Mouse (Mus musculus): Measurements from ENCODE around the gene Slc5a4a.

The Slc5a4a gene

DNA sequence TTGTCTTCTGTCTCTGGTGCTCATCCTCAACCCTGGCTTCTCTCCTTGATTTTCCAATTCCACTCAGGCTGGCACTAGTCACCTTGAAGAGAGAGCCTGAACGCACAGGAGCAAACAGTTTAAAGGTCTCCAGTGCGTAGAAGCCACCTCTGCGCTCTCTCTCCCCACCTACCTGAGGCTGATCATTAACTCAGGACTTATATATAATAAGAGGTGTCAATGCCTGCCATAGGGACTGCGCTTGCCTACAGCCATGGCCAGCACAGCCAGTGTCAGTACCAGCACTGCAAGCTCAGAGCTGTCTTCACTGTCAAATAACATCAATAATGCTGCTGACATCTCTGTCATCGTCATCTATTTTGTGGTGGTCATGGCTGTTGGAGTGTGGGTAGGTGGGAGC is at the start of gene Slc5a4a:
Slc5a4a (plus strand) TSS at position 174 of the 400 bp plus-strand sequence.
- DNase-seq (ENCODE audit: low spot score in 2 of 2) = no peak

DNA sequence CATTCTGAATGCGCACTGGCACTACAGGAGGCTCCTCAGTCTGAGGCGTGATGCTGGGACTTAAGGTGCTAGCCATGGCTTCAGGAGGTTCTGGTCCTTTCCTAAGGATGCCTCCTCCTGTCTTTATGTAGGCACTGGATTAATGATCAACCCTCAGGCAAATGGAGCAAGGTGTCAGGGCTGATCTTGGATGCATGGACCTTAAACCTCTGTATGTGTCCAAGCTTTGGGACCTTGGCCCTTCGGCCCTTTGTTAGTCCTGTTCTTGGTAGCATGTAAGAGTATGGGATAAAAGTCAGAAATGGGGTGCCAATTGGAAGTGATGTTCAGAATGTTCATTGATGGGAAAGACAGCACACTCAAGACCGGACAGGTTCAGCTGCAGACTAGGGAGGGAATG is 36.4 kb upstream of the Slc5a4a start, which contains the start of gene Slc5a4b:
Slc5a4b (minus strand) TSS at position 101 of the 400 bp plus-strand sequence.
- DNase-seq (ENCODE audit: low spot score in 2 of 2) = no peak

DNA sequence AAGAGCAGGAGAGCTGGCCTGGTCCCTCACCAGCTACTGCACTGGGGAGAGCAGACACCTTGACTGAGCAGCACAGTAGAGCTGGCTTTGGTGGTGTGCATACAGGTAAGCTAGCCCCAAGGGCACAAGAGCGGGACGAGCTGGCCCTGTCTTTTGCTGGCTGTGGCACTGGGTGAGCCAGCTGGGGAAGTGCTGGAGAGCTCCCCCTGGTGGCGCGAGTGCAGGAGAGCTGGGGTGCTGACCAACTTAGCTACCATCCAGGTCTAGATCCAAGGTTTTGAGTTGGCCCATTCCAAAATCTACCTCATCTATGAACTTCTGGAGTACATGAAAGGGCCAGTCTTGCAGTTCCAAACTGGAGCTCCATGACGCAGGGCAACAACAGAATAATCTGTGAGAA is 29.3 kb upstream of the Slc5a4a start:
- DNase-seq (ENCODE audit: low spot score in 2 of 2) = peak; percentile 19 to 53

DNA sequence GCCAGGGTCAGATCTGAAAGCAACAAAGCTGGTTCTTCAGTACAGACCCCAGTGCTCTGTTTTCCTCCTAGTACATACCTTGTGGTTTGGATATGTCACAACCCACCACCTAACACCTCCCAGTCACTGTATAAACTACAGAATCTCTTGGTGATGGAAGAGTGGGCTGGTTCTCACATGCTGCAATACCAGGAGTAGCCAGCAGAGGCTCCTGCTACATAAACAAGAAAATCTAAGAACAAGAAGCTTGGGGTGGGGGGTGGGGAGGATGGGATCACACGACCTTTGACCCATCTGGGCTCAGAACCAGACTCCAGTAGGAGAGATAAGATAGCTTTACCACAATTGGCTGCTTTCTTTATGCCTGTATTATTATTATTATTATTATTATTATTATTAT is 28.5 kb upstream of the Slc5a4a start:
- peak in 1 of 2 experiments; percentile 13 for DNase-seq (ENCODE audit: low spot score in 2 of 2)

DNA sequence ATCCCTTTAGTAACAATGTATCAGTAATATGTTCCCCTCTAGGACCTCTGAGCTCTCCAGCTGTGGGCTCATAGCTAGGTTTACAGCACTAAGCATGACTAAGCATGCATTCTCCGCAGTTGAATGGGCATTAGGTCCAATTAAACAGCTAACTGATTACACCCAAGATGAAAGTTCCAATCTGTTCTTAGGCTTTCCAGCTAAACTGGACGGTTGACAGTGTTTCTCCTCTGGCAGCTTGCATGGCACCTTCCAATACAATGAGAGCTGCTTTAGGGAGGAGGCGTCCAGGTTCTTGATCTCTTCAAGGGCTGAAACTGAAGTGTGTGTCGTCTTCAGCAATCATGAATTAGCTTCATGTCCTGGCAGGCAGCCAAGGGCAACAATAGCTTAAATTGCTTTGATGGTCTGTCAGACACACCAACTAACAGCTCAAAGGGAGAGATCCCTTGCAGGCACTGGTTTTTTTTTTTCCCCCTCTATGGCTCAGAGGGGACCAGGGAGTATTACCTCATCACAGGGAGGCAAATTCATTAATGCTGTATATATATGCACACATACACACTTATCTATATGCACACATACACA is 27.0 kb upstream of the Slc5a4a start:
- DNase-seq (ENCODE audit: low spot score in 2 of 2) = no peak

DNA sequence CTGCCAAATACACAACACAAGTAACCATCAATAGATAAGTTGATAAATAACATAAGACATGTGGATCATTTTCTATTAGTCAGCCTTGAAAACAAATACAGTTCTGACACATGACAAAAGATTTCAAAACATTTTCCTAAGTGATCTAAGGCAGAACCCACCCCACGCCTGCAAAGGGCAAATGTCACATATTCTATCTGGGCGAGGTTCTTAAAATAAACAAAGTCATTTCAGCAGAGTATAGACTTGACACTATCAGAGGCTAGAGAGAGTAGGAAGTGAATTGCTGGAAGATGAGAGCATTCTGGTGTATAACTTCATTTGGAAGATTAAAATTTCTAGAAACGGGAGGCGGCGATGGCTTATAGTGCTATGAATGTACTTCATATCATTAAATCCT is 25.8 kb upstream of the Slc5a4a start:
- no peak for DNase-seq (ENCODE audit: low spot score in 2 of 2)

DNA sequence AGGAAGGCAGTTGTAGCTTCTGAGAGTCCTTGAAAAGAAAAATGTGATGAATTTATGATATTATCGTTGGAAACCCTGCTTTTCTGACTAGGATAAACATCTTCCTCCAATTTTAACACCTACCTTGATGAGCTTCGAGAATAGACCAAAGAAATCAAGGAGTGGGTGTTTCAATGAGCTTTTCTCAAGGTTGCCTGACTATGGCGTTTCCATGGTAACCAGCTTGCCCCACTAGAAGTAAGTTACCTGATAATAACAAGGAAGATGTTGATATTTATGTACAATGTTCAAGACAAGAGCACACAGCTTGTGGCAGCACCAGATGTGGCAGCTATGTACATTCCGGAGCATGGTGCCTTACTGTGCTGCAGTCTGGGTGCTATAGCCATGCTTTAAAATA is 14.7 kb upstream of the Slc5a4a start:
- DNase-seq (ENCODE audit: low spot score in 2 of 2) = no peak

DNA sequence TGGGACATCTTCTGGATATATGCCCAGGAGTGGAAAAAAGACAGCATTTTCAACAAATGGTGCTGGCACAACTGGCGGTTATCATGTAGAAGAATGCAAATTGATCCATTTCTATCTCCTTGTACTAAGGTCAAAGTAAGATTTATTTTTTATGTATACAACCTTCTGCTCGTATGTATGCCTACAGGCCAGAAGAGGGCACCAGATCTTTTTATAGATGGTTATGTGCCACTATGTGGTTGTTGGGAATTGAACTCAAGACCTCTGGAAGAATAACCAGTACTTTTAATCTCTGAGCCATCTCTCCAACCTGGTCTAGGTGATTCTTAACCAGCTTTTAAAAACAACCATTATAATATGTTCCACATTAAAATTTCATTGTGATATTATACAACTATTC is 10.9 kb upstream of the Slc5a4a start:
- DNase-seq (ENCODE audit: low spot score in 2 of 2) = no peak

DNA sequence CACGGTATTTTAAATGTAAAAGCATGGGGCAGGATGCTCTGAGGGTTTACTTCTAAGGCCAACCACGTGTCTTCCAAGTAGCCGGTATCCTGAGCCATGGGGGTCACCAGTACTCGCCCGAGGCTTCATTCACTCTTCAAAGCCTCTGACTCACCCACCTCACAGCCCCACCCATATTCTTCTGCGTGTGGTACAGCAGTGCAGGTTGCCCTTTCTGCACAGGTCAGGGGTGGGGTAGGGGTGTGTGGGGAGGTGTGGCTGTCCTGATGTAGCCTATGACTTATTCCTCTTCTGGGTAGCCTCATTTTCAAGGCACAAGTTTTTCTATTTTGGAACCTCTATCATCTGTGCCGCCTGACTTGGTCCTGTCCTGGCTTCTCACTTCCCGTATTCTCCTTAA is 405 bp upstream of the Slc5a4a start:
- no peak for DNase-seq (ENCODE audit: low spot score in 2 of 2)

DNA sequence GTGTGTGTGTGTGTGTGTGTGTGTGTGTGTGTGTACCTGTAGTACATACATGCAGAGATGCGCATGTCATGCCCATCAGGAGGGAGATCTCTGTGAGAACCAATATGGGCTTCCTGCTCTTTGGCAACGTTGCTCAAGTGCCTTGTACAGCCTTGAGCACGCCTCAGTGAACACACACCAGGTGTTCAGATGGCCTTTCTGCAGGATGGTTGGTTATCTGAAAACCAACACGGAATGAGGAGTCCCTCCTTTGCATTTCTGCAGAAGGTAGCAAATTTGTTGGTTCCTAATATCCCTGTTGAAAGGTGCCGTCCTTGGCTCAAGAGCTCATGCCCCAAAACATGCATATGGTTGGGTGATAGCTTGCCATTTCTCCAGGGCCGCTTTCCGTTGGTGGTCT is 8.7 kb downstream of the Slc5a4a start:
- DNase-seq (ENCODE audit: low spot score in 2 of 2) = no peak

DNA sequence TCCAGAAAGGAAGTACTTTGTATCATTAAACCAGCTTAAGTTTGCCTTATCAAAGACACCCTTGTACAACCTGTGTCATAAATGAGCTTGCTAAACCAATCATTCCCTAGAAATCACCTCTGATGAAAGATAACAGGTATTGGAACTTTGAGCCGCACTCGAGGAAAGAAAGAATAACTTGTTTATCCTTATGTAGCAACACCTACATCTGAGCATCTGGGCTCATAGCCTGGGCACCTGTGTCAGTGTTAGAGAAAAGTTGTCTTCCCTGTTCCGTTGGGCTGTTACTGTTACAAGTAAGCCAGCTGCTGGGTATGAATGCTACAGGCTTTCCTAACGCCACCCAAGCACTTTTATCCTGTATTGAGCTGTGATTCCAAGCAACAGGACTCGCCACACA is 10.3 kb downstream of the Slc5a4a start:
- no peak for DNase-seq (ENCODE audit: low spot score in 2 of 2)

DNA sequence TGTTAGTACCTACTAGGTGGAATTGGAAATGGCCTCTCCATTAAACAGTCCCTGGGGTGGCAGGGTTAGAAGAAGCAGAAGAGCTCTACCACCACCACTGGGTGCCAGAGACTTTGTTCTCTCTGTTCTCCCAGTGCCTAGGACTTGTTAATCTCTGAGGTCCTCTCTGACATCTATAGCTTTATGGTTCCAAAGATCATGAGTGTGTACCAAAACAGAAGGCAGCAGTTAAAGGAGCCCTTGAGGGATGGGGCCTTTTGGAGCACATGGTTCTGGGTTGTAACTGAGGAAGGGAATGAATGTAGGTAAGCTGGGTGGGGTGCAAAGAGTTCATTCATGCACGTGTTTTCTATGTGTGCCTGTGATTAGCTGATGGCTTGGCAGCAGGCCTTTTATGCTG is 10.8 kb downstream of the Slc5a4a start:
- DNase-seq (ENCODE audit: low spot score in 2 of 2) = no peak

DNA sequence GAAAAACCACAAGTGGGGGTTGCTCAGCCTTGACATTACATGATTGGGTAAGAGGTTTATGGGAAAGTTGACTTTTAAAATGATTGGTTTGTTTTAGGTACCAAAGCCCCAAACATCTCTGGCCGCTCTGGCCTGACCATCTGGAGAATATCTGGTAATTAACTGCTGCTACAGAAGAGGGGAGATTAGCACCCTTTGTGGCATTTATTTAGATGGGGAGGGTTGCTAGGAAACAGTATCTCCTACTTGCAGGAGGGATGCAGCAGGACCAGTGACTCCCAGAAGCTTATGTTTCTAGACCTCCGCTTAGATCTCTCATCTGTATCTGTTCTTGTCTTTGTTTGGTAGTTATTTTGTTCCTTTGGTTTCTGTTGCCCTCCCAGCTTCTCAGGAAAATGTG is 27.6 kb downstream of the Slc5a4a start:
- no peak for DNase-seq (ENCODE audit: low spot score in 2 of 2)

DNA sequence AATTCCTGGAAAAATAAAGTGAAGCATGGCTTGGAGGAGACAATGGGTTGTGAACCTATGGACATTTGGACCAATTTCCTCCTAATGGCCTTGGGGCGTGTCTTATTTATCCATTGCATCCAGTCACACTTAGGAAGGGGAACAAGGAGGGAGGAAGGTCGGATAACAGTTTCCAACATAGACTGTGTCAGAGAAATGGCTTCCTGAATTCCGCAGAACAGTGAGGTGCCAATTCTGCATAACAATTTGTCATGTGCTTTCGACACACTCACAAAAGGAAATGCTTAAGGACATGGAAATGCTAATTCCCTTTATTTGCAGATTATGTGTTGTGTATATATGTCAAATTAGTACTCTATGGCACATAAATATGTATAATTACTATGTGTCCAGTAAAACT is 38.0 kb downstream of the Slc5a4a start:
- no peak for DNase-seq (ENCODE audit: low spot score in 2 of 2)

DNA sequence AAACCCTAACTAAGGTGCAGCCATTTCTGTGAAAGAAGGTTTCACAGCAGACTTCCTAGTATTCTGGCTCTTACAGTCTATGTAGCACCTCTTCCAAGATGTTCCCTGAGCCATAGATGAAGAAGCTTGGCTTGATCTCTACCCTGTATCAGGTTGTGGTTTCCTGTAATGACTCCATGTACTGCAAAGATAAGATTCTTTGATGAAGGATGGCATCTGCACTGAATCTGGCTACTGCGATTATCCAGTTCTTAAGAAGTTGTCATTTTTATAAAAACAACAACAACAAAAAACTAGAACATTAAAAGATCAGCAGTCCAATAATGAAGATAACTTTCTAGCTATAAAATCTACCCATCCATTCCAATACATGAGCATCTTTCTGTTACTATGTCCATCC is 40.8 kb downstream of the Slc5a4a start:
- DNase-seq (ENCODE audit: low spot score in 2 of 2) = no peak

DNA sequence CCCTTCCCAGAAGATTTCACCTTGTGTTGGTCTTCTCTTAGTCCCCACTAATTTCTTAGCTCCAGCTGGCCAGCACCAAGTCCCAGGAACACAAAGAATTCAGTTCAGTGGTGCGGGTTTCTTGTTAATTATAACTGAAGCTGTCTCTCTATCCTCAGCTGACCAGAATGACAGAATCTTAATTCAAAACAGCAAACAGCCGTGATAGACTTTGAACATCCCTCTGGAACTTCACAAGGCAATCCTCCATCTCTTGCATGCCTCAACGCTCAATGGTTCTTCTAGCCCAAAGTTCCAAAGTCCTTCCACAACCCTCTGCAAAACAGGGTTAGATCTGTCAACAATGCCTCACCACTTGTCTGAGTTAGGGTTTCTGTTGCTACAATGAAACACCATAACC is 54.2 kb downstream of the Slc5a4a start:
- no peak for DNase-seq (ENCODE audit: low spot score in 2 of 2)

DNA sequence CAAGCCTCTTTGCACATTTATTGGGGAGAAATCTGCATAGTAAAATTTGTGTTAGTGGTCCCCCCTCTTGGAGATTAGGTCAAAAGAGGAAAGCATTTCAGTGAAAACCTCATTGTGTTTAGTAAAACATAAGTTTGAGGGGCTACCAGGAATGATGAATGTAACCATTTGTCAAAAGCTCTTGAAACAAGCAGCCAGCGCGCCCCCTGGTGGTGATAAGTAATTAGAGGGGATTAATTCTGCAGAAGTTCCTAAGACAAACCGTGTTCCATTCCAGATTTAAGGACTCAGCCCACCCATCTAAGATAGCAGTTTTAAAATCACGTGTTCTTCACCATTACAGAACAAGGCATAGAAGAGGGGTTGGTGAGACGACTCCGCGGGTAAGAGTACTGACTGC is 54.7 kb downstream of the Slc5a4a start:
- DNase-seq (ENCODE audit: low spot score in 2 of 2) = peak in 1 of 2 experiments; percentile 45

DNA sequence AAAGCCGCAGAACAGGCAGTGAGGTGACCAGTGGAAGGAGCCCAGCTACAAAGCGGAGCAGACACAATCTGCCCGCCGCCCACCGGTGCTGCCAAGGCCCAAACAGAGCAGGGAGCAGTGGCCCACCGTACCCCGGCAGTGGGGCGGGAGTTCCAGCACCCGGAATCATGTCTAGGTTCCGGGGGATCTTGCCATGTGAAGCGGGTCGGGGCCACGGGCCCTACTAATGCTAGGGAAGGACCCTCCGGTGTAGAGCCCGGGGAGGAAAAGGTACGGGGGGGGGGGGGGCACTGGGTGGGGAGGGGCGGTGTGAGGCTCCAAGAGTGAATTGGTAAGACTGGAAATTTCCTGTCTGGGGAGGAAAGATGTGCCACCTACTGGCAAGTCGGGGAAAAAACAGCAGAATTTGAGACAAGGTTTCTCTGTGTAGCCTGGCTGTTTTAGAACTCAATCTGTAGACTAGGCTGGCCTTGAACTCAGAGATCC is 56.6 kb downstream of the Slc5a4a start:
- DNase-seq (ENCODE audit: low spot score in 2 of 2) = no peak

DNA sequence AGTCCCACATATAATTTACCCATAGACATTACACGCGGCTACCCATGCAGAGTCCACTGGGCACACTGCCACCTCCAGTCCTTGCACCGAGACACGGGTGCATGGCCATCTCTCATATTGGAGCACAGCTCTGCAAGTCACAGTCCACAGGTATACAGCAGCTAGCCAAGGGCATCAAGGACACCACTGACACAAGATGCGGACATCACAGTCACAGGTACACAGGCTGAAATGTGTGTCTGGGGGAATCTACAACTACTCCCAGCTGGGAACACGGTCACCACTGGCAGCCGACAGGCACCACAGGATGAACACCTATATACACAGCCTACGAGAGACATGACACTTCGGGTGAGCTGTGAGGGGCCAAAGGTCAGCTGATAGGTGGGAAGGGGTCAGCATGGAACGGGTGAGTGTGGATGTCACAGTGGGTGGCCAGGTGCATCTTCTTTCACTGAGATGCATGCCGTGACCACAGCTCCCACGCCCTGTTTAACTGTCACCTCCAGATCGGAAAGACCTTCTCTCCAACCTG is 60.1 kb downstream of the Slc5a4a start:
- DNase-seq (ENCODE audit: low spot score in 2 of 2) = no peak

DNA sequence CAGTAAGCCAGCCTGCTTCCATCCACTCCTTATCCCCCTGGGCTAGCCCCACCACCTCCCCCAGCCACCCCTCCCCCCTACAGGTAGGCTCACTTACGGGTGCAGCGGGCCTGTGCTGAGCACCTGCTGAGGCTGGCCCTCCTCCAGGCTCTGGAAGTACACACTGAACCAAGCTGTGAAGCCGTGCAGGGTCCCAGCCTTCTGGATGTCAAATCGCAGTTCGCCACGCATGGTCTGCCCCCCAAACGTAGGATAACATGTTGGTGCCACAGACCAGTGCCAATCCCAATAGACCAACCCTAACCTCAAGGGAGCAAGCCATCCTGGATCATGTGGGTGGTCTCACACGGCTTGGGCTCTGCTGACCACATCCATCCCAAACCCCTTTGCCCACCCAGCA is 62.0 kb downstream of the Slc5a4a start:
- DNase-seq (ENCODE audit: low spot score in 2 of 2) = no peak

DNA sequence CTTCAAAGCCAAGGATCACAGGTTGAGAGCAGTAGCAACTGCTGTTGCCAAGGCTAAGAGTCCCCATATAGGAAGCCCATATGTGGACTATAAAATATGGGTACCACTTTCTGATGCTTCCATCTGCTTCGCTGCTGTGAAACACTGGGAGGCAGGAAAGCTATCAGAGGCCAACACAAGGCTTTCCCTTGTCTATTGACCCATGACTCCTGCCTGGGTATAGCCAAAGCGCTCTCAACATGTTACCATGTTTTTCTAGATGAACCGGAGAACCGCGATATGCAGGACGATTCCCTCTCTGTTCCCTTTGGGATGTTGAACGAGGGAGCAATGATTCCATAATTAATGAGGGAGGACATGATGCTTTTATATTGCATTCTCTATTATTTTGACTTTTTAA is 63.6 kb downstream of the Slc5a4a start:
- no peak for DNase-seq (ENCODE audit: low spot score in 2 of 2)

DNA sequence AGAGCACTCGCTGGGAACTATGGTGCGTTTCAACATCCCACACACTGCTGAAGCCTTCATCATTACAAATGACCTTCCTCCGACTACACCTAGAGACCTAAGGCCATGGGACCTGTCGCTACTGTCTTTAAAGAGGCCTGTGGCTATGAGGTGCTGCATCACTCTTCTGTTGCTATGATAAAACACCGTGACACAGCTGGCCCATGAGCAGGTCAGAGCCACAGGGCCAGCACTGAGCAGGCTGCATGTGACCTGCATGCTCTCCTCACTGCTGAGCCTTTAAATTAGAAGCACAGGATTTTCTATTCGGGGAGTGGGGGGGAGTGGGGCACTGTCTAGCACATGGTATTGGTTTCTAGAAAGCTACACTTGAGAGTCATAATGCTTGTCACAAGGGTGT is 64.9 kb downstream of the Slc5a4a start:
- DNase-seq (ENCODE audit: low spot score in 2 of 2) = no peak

DNA sequence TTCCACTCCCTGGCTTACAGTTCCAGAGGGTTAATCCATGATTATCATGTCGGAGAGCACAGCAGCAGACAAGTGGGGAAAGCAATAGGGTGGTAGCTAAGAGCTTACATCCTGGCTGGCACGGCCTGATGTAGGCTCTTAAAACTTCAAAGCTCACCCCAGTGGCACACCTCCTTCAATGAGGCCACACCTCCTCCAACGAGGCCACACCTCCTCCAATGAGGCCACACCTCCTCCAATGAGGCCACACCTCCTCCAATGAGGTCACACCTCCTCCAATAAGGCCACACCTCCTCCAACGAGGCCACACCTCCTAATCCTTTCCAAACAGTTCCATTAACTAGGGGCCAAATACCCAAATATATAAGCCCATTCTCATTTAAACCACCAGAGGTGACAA is 66.9 kb downstream of the Slc5a4a start:
- no peak for DNase-seq (ENCODE audit: low spot score in 2 of 2)

DNA sequence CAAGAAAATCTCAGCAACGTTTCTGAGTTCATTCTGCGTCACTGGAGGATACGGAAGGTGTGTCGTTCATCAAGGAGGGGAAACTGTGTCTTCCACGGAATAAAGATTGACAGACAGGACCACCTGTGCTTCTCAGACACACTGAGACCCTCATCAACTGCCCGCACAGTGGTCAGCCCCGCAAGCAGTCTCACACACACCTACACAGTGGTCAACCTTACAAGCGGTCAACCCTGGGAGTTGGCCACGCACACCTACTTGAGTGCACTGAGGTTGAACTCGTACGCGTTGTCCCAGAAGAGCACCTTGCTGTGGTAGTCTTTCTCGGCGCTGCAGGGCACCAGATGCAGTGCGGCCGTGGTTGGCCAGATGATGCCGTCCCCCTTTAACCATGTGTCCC is 69.8 kb downstream of the Slc5a4a start:
- no peak for DNase-seq (ENCODE audit: low spot score in 2 of 2)
